Mouse (Mus musculus) forebrain, embryonic 12.5 days (tissue): ENCODE results near the gene Olfr976. TPM values are rescaled to one million over a fixed set of nuclear protein-coding genes. Genes with fewer than 3 reads are reported as not detected.

Experiments
- polyA plus RNA-seq: library from polyadenylated mRNA; unstranded; fragments of >200 nt; fragmentation: Nextera tagmentation; extraction: Ambion mirVana; gene quantifications from 2 replicates; pipeline ENCODE4 v1.2.1, GENCODE M21; 2016

Olfr976 gene
- polyA plus RNA-seq, 1 experiment from 2014 or later: not detected

Other genes with a start within 250 kb of the Olfr976 start
- gene Olfr965, start 249.8 kb downstream of the Olfr976 start, polyA plus RNA-seq: not detected in 2 replicates
- gene Olfr150, start 230.2 kb downstream of the Olfr976 start, polyA plus RNA-seq: not detected in 2 replicates
- gene Olfr967, start 214.9 kb downstream of the Olfr976 start, polyA plus RNA-seq: not detected in 2 replicates
- not detected in 2 replicates for gene Olfr968, start 177.9 kb downstream of the Olfr976 start, polyA plus RNA-seq
- not detected in 2 replicates for gene Olfr969, start 170.2 kb downstream of the Olfr976 start, polyA plus RNA-seq
- not detected in 2 replicates for gene Olfr970, start 152.3 kb downstream of the Olfr976 start, polyA plus RNA-seq
- gene Olfr971, start 124.3 kb downstream of the Olfr976 start, polyA plus RNA-seq: not detected in 2 replicates
- gene Olfr972, start 94.7 kb downstream of the Olfr976 start, polyA plus RNA-seq: not detected in 2 replicates
- gene Olfr229, start 53.8 kb downstream of the Olfr976 start, polyA plus RNA-seq: not detected in 2 replicates
- not detected in 2 replicates for gene Olfr974, start 23.6 kb downstream of the Olfr976 start, polyA plus RNA-seq
- 0.06 TPM in 1 of 2 replicates, not detected in the other for gene Olfr975, start 9.1 kb downstream of the Olfr976 start, polyA plus RNA-seq
- not detected in 2 replicates for gene Olfr978, start 31.0 kb upstream of the Olfr976 start, polyA plus RNA-seq
- not detected in 2 replicates for gene Olfr979, start 42.3 kb upstream of the Olfr976 start, polyA plus RNA-seq
- gene Olfr980, start 48.4 kb upstream of the Olfr976 start, polyA plus RNA-seq: not detected in 2 replicates
- not detected in 2 replicates for gene Olfr981, start 60.3 kb upstream of the Olfr976 start, polyA plus RNA-seq
- not detected in 2 replicates for gene Olfr982, start 112.7 kb upstream of the Olfr976 start, polyA plus RNA-seq
- gene Olfr983, start 132.5 kb upstream of the Olfr976 start, polyA plus RNA-seq: not detected in 2 replicates
- not detected in 2 replicates for gene Olfr984, start 153.1 kb upstream of the Olfr976 start, polyA plus RNA-seq
- gene Olfr985, start 169.1 kb upstream of the Olfr976 start, polyA plus RNA-seq: not detected in 2 replicates
- gene Tmem225, start 187.0 kb upstream of the Olfr976 start, polyA plus RNA-seq: not detected in 2 replicates
- gene Olfr986, start 219.8 kb upstream of the Olfr976 start, polyA plus RNA-seq: not detected in 2 replicates
- 8.2 and 8.4 TPM in 2 replicates for gene Zfp202, start 231.2 kb upstream of the Olfr976 start, polyA plus RNA-seq